Mouse (Mus musculus) embryonic facial prominence, embryonic 15.5 days (tissue): Measurements from ENCODE around the gene Ing2. TPM values are rescaled to one million over a fixed set of nuclear protein-coding genes. Genes with fewer than 3 reads are reported as not detected.

Source experiments
- ATAC-seq: fragments of 200-750 bp; cut with Nextera tagmentation; 2 replicates; pipeline ENCODE4 v1.8.0; 2017; ENCODE audit warnings: low read depth, moderate TSS enrichment; ENCODE audit not compliant: insufficient number of reproducible peaks, low FRiP score, low TSS enrichment
- H3K27ac ChIP-seq: fragments of 300-500 bp; sonication (generic); replicated peaks from 2 replicates; pipeline ENCODE4 v1.5.1; 2015; ENCODE audit warnings: mild to moderate bottlenecking, inconsistent platforms
- H3K27me3 ChIP-seq: fragments of 300-500 bp; sonication (generic); 2 replicates; pipeline ENCODE4 v1.6.1; 2015; ENCODE audit warnings: inconsistent platforms
- H3K36me3 ChIP-seq: fragments of 300-500 bp; sonication (generic); 2 replicates; pipeline ENCODE4 v1.6.1; 2015; ENCODE audit warnings: mild to moderate bottlenecking, inconsistent platforms
- H3K4me1 ChIP-seq: fragments of 300-500 bp; sonication (generic); 2 replicates; pipeline ENCODE4 v1.6.1; 2015; ENCODE audit warnings: inconsistent platforms
- H3K4me2 ChIP-seq: fragments of 300-500 bp; sonication (generic); replicated peaks from 2 replicates; pipeline ENCODE4 v1.6.1; 2015; ENCODE audit warnings: mild to moderate bottlenecking, inconsistent platforms
- H3K4me3 ChIP-seq: fragments of 300-500 bp; sonication (generic); replicated peaks from 2 replicates; pipeline ENCODE4 v1.5.1; 2015; ENCODE audit warnings: mild to moderate bottlenecking, inconsistent platforms
- H3K9ac ChIP-seq: fragments of 300-500 bp; sonication (generic); 2 replicates; pipeline ENCODE4 v1.6.1; 2015; ENCODE audit warnings: inconsistent platforms
- H3K9me3 ChIP-seq: fragments of 300-500 bp; sonication (generic); replicated peaks from 2 replicates; pipeline ENCODE4 v1.6.1; 2016; ENCODE audit warnings: inconsistent platforms
- WGBS: fragments of 180-500 bp; shearing (Covaris S2); methylation state at CpG from one replicate; pipeline ENCODE4 v1.1.7; 2015; 5-methylcytosine and 5-hydroxymethylcytosine counted together
- polyA plus RNA-seq: library from polyadenylated mRNA; unstranded; fragments of >200 nt; fragmentation: Nextera tagmentation; extraction: Ambion mirVana; gene quantifications from 2 replicates; pipeline ENCODE4 v1.2.1, GENCODE M21; 2015

The Ing2 gene
- polyA plus RNA-seq, result 10.5 and 12.7 TPM in 2 replicates

DNA sequence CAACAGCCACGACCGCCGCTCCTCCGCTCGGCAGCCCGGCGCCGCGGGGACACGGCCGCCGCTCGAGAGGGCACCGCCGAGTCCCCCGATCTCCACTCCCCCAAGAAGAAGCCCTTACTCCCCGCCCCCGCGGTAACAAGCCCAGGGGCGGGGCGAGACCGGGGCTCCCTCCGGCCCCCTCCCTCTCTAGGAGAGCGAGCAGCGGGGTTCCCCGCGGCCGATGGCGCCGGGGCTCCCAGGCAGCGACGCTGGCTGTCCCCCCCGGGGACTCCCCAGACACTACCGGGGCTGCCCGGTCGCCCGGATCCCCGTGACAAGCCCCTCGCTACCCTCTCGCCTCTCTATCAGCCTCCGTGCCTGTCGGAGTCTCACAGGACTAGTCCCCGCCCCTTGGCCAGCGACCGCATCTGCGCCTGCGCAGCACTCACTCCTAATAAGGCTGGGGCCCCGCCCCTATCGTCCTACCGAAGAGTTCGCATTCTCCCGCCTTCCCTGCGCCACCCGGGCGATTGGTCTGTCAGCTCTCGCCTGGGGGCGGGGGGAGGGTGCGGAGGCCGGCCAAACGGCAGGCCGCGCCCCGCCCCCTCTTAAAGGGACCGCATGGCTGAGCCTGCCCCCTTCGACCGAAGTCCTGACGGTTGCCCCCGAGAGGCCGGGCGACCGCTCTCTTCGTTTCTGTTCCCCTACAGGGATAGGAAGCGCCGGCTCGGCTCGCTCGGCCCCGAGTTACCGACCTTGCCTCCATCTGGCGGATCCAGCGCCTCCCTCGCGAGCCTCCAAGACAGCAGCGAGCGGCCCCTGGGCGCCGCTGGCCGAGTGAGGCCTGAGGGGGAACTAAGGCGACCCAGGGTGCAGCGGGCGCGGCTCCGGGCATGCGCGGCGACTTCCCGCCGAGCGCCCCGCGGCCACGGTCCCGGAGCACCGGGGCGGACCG is at the start of gene Ing2:
Ing2 (minus strand) TSS at position 780 of the 934 bp plus-strand sequence.
- Histone ChIP-seq H3K4me3 (peak within 1 kb of the TSS; percentile 92), H3K36me3 (no peaks in the 10 kb centered on the region), H3K4me2 (peak within 1 kb of the TSS; percentile 73), H3K27ac (peak within 1 kb of the TSS; percentile 98), H3K27me3 (no peaks in the 10 kb centered on the region), H3K4me1 (0 out of 2 replicates have a peak, but pooled peaks cover 2% of the 10 kb centered on the region), H3K9me3 (no peaks in the 10 kb centered on the region), H3K9ac (peak within 1 kb of the TSS; percentile 90)
- under 1% methylated on average over 94 of the region's 106 CpGs for WGBS
- ATAC-seq, result peak; percentile 94

DNA sequence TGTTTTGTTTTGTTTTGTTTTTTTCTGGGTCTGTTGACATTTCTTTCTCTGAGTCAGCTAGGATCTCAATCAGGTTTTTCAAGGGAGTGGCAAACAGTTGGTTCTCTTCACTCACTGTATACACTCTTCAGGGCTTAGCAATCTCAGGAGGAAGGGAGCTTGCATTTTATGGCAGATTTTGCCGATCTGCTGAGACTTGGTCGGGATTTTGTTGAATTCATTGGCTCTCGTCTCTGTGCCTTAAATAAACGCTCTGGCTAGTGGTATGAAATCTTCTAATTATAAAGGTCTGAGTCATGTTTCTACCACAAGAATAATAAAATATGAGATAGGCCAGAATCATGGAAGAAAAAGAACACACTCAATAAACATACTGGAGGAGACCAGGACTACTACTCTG is 46.3 kb upstream of the Ing2 start:
- no peak overlapping the region for H3K9ac ChIP-seq
- no peaks in the 10 kb centered on the region for H3K27me3 ChIP-seq
- no peaks in the 10 kb centered on the region for H3K4me1 ChIP-seq
- no peaks in the 10 kb centered on the region for H3K9me3 ChIP-seq
- ATAC-seq, result no peak
- H3K4me2 ChIP-seq, result no peak overlapping the region
- H3K4me3 ChIP-seq, result no peak overlapping the region
- H3K27ac ChIP-seq, result no peak overlapping the region
- no peaks in the 10 kb centered on the region for H3K36me3 ChIP-seq
- WGBS, result 56% methylated on average over 4 of the region's 4 CpGs

DNA sequence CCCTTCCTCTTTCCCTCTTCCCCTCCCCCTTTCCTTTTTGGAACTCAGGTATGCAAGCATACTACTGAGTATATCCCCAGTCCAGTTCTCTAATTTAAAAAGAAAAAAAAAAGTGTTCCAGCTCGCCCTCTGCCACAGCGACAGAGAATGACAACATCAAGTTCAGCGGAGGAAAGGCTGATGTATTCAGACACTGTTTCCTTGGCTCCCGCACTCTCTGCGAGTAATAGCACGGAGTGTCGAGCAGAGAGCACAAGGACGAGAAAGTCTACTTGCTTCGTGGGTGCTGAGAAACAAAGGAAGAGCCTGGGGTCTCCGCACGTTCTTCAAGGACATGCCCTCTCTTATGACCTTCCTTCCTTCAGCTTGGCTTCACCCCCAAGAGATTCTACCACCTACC is 43.3 kb upstream of the Ing2 start:
- H3K27ac ChIP-seq, result no peak overlapping the region
- H3K4me1 ChIP-seq, result peaks cover 4% of the 10 kb centered on the region; the same call in 1 of the 2 replicates
- H3K9me3 ChIP-seq, result no peaks in the 10 kb centered on the region
- H3K9ac ChIP-seq, result no peak overlapping the region
- H3K4me2 ChIP-seq, result no peak overlapping the region
- no peaks in the 10 kb centered on the region for H3K36me3 ChIP-seq
- 32% methylated on average over 11 of the region's 11 CpGs for WGBS
- H3K27me3 ChIP-seq, result no peaks in the 10 kb centered on the region
- no peak overlapping the region for H3K4me3 ChIP-seq
- ATAC-seq, result no peak

DNA sequence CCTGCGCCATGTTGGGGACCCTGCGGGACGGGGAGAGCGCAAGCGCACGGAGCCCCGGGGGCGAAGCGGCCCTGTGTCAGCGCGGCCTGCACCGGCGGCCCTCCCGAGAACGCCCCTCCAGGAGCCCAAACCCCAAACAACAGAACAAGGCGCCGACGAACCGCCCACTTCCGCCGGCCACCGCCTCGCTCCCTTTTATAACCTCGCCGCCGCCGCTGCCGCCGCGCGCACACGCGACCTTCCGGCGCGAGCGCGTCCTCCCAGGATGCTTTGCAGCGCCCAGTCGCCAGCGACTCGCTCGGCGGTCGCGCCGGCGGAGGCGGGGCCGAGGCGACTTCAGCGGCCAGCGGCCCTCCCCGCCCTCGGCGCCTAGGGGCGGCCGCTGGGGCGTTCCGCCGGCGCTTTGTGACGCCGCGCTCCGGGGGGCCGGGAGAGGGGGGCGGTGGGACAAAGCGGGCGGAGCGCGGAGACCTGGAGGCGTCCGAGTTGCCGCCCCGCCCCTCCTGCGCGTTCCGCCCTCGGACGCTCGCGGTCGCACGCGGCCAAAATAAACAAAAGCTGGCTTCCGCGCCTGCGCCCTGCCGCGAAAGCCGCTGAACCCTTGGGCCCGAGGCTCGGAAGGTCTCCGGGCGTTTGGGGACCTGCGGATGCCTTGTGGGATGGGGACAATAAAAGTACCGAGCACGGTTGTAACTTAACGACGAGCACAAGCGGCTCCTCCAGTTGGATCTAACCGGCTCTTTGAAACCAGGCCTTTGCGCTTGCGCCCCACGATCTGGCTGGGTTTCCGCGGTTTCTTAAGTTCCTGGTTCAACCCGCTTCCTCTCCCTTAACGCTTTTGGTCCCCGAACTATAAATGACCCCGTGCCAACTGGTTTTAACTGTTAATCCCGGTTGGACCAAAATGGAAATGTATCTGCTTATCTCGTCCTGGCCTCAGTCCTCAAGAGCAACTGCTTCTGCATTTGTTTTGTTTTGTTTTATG is 38.7 kb upstream of the Ing2 start, which contains the start of gene Cdkn2aip:
Cdkn2aip (minus strand) TSS at position 172 of the 985 bp plus-strand sequence.
- Histone ChIP-seq H3K9ac (peak within 1 kb of the TSS; percentile 93), H3K27ac (peak within 1 kb of the TSS; percentile 98), H3K4me1 (peaks cover 17% of the 10 kb centered on the region; the same call in 1 of the 2 replicates), H3K4me3 (peak within 1 kb of the TSS; percentile 97), H3K36me3 (peaks cover 16% of the 10 kb centered on the region), H3K4me2 (peak within 1 kb of the TSS; percentile 77), H3K27me3 (no peaks in the 10 kb centered on the region), H3K9me3 (no peaks in the 10 kb centered on the region)
- WGBS, result under 1% methylated on average over 103 of the region's 114 CpGs
- peak; percentile 98 for ATAC-seq

DNA sequence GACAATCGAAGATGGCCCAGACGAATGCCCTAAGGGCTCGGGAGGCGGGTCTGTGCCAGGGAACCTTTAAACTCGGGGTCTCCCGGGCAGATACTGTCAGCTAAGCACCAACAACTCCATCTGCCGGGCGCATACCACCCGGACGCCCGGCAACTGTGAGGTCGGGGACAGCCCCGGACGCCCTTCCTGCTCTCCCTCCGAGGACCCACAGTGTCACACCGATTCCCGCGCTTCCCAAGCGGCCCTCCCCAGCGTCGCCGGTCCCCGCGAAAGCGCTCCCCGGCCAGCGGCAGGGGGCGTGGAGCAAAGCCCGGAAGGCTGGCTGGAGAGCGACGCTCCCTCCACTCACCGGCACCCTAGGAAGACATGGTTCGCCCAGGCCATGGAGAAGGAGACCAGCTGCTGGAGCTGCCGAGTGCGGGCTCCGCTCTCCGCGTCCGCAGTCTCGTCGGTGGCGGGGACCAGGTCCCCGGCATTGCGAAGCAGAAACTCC is 37.9 kb upstream of the Ing2 start:
- Histone ChIP-seq H3K9ac (peak overlapping the region; percentile 93), H3K4me2 (peak overlapping the region; percentile 77), H3K9me3 (no peaks in the 10 kb centered on the region), H3K27ac (peak overlapping the region; percentile 98), H3K27me3 (no peaks in the 10 kb centered on the region), H3K4me3 (peak overlapping the region; percentile 97), H3K4me1 (peaks cover 17% of the 10 kb centered on the region; the same call in 1 of the 2 replicates), H3K36me3 (peaks cover 17% of the 10 kb centered on the region)
- under 1% methylated on average over 44 of the region's 44 CpGs for WGBS
- ATAC-seq, result peak; percentile 2; the same call in 1 of the 2 replicates

DNA sequence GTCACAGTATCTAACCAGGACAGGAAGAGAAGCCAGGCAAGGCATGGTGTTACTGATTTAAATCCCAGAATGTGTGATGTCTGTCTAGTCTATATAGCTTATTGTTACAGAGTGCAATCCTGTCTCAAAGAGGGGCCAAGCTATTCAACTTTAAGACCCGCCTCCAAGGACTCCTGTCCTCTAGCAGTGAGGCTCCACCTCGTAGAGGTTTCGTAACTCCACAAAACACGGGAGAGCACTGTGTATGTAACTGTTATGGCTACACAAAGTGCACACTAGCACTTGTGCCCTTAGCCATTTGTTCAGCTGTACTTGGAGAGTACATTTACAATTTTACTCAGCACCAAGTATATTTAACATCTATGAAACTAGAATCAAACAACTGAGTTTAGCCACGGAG is 32.8 kb upstream of the Ing2 start:
- H3K9ac ChIP-seq, result no peak overlapping the region
- no peak overlapping the region for H3K4me2 ChIP-seq
- 0 out of 2 replicates have a peak, but pooled peaks cover 14% of the 10 kb centered on the region for H3K4me1 ChIP-seq
- WGBS, result 85% methylated on average over 5 of the region's 5 CpGs
- peaks cover 30% of the 10 kb centered on the region for H3K36me3 ChIP-seq
- H3K4me3 ChIP-seq, result no peak overlapping the region
- no peak for ATAC-seq
- H3K27ac ChIP-seq, result no peak overlapping the region
- no peaks in the 10 kb centered on the region for H3K9me3 ChIP-seq
- H3K27me3 ChIP-seq, result no peaks in the 10 kb centered on the region

DNA sequence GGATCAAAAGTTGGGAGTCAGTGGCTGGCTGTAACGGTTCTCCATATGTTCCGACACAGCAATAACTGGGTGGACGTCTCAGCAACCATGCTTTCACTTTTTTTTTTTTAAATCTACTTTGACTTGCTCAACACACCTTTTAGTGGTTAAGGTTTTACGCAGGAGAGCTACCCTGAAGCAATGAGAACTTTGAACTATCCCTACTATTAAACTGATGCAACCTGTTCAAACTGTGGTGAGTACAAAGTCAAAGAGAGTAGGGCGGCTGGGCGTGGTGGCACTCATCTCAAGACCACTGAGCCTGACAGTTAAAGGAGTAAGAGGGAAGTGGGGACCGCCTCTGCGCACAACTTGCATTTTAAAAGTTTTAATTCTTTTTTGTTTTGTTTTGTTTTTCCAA is 31.4 kb upstream of the Ing2 start:
- no peak overlapping the region for H3K9ac ChIP-seq
- no peaks in the 10 kb centered on the region for H3K9me3 ChIP-seq
- H3K27me3 ChIP-seq, result no peaks in the 10 kb centered on the region
- H3K4me1 ChIP-seq, result 0 out of 2 replicates have a peak, but pooled peaks cover 7% of the 10 kb centered on the region
- H3K27ac ChIP-seq, result no peak overlapping the region
- 84% methylated on average over 8 of the region's 8 CpGs for WGBS
- peaks cover 25% of the 10 kb centered on the region for H3K36me3 ChIP-seq
- H3K4me3 ChIP-seq, result no peak overlapping the region
- ATAC-seq, result no peak
- H3K4me2 ChIP-seq, result no peak overlapping the region

DNA sequence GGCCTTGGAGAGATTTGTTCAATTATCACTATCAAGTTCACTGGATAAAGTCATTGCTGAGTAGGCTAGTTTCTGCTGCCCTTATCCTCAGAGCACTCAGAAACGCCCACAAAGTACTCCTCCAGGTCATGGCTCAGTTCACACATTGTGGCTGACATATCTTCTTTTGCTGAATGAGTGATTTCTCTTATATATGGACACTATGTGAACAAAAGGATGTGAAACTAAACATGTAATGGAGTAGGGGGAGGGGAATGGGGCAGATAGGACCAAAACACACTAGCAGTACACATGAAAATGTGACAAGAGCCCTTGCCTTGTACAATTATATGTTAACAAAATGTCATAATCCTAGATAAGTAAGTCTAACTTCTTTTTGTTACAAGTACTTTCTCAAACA is 27.0 kb upstream of the Ing2 start:
- H3K36me3 ChIP-seq, result peaks cover 7% of the 10 kb centered on the region
- no peak for ATAC-seq
- H3K4me1 ChIP-seq, result no peaks in the 10 kb centered on the region
- no peaks in the 10 kb centered on the region for H3K27me3 ChIP-seq
- H3K9me3 ChIP-seq, result no peaks in the 10 kb centered on the region
- 55% methylated on average over 1 of the region's 1 CpGs for WGBS
- no peak overlapping the region for H3K27ac ChIP-seq
- H3K9ac ChIP-seq, result no peak overlapping the region
- no peak overlapping the region for H3K4me3 ChIP-seq
- no peak overlapping the region for H3K4me2 ChIP-seq

DNA sequence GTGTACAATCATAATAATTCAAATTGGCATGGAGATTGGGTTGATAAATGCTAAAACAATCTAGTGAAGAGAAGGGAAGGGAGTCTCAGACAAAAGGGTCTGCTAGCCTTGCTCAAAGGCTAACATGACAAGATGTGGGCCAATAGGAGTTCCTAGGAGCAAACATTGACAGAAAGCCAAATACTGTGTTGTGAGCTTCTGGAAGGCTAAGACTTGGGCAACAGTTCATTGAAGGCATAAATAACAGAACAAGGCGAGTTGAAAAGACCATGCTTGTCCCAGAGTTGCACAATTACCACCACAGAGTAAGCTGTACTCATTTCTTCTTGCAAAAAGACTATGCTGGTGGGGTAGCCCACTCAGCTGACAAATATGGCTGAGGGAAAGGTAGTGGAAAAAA is 22.3 kb upstream of the Ing2 start:
- Histone ChIP-seq H3K9ac (no peak overlapping the region), H3K4me1 (no peaks in the 10 kb centered on the region), H3K27me3 (no peaks in the 10 kb centered on the region), H3K36me3 (no peaks in the 10 kb centered on the region), H3K27ac (no peak overlapping the region), H3K9me3 (no peaks in the 10 kb centered on the region), H3K4me3 (no peak overlapping the region), H3K4me2 (no peak overlapping the region)
- 67% methylated on average over 1 of the region's 1 CpGs for WGBS
- no peak for ATAC-seq

DNA sequence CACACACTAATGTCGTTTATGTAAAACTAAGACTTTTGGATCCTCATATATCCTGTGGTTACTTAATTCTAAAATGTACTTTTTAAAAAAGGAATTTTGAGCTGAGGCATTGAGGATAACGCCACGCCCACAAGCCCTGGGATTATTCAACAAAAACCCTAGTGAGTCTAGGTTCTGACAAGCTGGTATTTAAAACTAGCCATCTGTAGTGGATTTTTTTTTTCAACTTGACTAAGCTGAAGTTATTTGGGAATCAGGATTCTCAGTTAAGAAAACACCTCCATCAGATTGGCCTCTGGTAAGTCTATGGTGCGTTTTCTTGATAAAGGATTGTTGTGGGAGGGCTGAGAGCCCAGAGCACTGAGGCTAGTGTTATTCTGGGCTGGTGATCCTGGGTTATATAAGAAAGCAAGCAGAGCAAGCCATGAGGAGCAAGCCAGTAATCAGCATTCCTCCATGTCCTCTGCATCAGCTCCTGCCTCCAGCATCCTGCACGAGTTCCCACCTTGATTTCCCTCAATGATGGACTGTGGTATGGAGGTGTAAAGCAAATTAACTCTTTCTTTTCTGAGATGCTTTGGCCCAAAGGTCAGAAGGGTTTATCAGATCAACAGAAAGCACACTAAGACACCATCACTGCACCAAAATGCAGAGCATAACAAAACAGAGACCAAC is 20.2 kb upstream of the Ing2 start:
- 64% methylated on average over 5 of the region's 5 CpGs for WGBS
- ATAC-seq, result no peak

More for the DNA sequence above, 20.2 kb upstream of the Ing2 start:
- no peak overlapping the region for H3K9ac ChIP-seq
- H3K27ac ChIP-seq, result no peak overlapping the region
- no peaks in the 10 kb centered on the region for H3K36me3 ChIP-seq
- no peak overlapping the region for H3K4me3 ChIP-seq
- no peaks in the 10 kb centered on the region for H3K27me3 ChIP-seq
- H3K4me2 ChIP-seq, result no peak overlapping the region
- H3K9me3 ChIP-seq, result no peaks in the 10 kb centered on the region
- H3K4me1 ChIP-seq, result no peaks in the 10 kb centered on the region; the same call in 1 of the 2 replicates
